Mouse (Mus musculus) bone marrow, adult 2 months (tissue): ENCODE measurements around the gene Tmem30a.

Experiments
- CTCF ChIP-seq: fragments of 200-500 bp; IDR thresholded peaks from 2 replicates; pipeline ENCODE4 v1.5.1; 2011; ENCODE audit warnings: low read length, control low read depth; ENCODE audit not compliant: control insufficient read depth, insufficient read depth
- POLR2A ChIP-seq: fragments of 200-500 bp; IDR thresholded peaks from 2 replicates; pipeline ENCODE4 v1.6.1; 2011; ENCODE audit warnings: low read depth, mild to moderate bottlenecking, control low read depth, low read length, borderline replicate concordance; ENCODE audit not compliant: control insufficient read depth

GRCm38 (mm10) chr9:79829842-79830800 is 36.8 kb upstream of the Tmem30a start:
- TF ChIP-seq CTCF (no peak), POLR2A (no peak)
